Mouse (Mus musculus) lung, adult 2 months (tissue): ENCODE data around the gene Golph3l. TPM values are rescaled to one million over a fixed set of nuclear protein-coding genes. Genes with fewer than 3 reads are reported as not detected.

ENCODE experiments used
- DNase-seq: peaks from one replicate; pipeline ENCODE4 v3.0.0; 2022
- H3K4me1 ChIP-seq: fragments of 200-500 bp; 2 replicates; pipeline ENCODE4 v1.6.1; 2011; ENCODE audit warnings: low read length; ENCODE audit not compliant: control insufficient read depth, insufficient read depth
- H3K4me3 ChIP-seq: fragments of 200-500 bp; replicated peaks from 2 replicates; pipeline ENCODE3; 2011; ENCODE audit warnings: low read depth, mild to moderate bottlenecking, control low read depth, low read length; ENCODE audit errors: extremely low read depth
- CTCF ChIP-seq: fragments of 200-500 bp; IDR thresholded peaks from 2 replicates; pipeline ENCODE4 v1.5.1; 2011; ENCODE audit warnings: mild to moderate bottlenecking, low read length, control low read depth; ENCODE audit not compliant: insufficient read depth
- POLR2A ChIP-seq: fragments of 200-500 bp; IDR thresholded peaks from 2 replicates; pipeline ENCODE4 v1.6.1; 2011; ENCODE audit warnings: low read depth, mild to moderate bottlenecking, control low read depth, low read length, borderline replicate concordance; ENCODE audit errors: extremely low read depth
- WGBS: fragments of 180-500 bp; shearing (Covaris S2); methylation state at CpG from one replicate; pipeline ENCODE4 v1.1.7; 2018; 5-methylcytosine and 5-hydroxymethylcytosine counted together
- polyA plus RNA-seq: library from polyadenylated mRNA; depleted of rRNA; stranded (reverse); fragments of >200 nt; gene quantifications from 2 replicates; pipeline ENCODE4 v1.2.3, GENCODE M21; 2012

Gene Golph3l
- polyA plus RNA-seq, 1 experiment = 10.0 TPM

DNA sequence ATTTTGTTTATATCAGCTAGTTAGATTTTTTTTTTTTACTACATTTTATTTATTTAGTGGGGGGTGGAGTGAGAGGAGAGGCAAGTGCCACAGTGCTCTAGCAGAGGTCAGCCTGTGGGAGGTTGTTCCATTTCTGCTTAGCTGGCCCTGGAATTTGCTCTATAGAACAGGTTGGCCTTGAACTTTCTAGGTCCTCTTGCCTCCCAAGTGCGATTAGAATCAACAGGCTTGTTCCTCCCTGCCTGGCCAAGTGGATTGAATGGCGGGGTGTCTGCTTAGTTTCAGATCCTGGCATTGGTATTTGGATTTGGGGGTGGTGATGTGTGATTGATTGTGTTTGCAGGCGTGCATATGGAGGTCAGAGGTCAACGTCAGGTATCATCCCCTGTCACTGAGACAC is 47.3 kb downstream of the Golph3l start:
- no peak for DNase-seq
- no peak for TF ChIP-seq POLR2A
- TF ChIP-seq CTCF = no peak
- Histone ChIP-seq H3K4me3 (no peak overlapping the region), H3K4me1 (peaks cover 4% of the 10 kb centered on the region; the same call in 1 of the 2 replicates)
- 76% methylated on average over 4 of the region's 4 CpGs for WGBS

DNA sequence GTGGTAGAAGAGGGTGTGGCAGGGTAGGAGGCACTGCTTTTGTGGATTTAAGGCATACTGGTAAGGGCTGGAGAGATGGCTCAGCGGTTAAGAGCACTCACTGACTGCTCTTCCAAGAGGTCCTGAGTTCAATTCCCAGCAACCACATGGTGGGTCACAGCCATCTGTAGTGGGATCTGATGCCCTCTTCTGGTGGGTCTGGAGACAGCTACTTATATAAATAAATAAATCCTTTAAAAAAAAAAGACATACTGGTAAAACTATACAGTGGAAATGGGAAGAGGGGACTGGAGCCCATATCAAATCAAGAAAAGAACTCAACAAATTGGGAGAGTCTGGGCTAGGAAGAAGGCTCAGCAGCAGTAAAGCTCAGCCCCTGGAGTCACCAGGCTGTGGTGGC is 51.0 kb downstream of the Golph3l start:
- whole genome bisulfite sequencing = 83% methylated on average over 1 of the region's 1 CpGs
- H3K4me3 ChIP-seq = no peak overlapping the region
- H3K4me1 ChIP-seq = peaks cover 4% of the 10 kb centered on the region; the same call in 1 of the 2 replicates
- TF ChIP-seq POLR2A (no peak), CTCF (peak; percentile 15; the same call in 1 of the 2 replicates)
- no peak for DNase-seq

DNA sequence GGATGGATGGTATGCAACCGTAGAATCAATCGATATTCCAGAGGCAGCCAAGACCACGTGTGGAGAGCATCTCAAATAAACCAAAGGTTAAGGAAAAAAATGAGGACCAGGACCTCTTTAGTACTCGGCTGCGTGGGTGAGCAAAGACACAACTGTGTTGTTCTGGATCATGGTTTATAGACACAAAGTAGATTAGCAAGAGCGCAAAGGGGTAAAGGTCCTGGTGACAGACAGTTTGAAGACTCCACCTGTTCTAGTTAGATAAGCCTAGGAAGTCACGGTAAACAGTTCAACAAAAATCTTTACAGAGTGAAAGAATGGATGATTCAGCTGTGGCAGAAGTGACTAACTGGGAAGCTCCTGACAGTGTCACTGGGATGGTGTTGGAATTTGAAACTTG is 54.4 kb downstream of the Golph3l start:
- no peak for DNase-seq
- no peaks in the 10 kb centered on the region; the same call in 1 of the 2 replicates for H3K4me1 ChIP-seq
- no peak overlapping the region for H3K4me3 ChIP-seq
- WGBS = 69% methylated on average over 7 of the region's 7 CpGs
- no peak for TF ChIP-seq CTCF

DNA sequence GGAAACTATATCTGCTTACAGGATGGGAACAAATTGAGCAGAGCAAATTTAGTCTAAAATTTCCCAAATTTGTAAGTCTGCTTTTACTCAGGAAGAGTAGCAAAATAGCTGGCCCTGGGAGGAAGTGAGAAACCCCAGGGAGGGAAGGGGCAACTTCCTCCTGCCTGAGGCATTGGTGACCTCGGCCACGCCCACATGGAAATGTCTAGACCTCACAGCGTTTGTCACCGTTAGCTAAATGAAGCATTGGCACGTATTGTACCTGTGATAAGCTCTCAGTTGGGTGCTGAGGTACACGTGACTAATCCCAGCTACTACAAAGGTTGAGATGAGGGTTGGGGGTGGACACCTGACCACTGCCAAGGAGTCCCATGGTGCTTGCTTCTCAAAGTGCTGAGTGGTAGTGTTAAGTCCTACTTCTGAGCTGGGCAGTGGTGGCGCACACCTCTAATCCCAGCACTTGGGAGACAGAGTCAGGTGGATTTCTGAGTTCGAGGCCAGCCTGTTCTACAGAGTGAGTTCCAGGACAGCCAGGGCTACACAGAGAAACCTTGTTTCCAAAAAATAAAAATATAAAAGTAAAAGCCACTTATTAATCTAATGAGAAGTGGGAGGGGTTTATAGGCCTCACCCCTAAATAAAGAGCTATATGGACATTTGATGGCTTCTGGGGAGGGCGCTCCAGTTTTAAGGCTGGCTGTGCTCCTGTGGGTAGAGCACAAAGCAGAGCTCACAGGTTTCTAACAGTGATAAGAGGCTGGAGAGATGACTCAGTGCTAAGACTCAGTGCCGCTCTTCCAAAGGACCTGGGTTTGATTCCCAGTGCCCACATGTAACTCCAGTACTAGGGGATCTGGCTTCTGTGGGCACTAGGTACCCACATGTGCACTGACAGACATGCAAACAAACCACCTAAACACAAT is 56.8 kb downstream of the Golph3l start:
- DNase-seq = peak; percentile 27
- Histone ChIP-seq H3K4me3 (no peak overlapping the region), H3K4me1 (peaks cover 6% of the 10 kb centered on the region)
- TF ChIP-seq POLR2A (no peak), CTCF (no peak)
- WGBS = 50% methylated on average over 10 of the region's 10 CpGs

DNA sequence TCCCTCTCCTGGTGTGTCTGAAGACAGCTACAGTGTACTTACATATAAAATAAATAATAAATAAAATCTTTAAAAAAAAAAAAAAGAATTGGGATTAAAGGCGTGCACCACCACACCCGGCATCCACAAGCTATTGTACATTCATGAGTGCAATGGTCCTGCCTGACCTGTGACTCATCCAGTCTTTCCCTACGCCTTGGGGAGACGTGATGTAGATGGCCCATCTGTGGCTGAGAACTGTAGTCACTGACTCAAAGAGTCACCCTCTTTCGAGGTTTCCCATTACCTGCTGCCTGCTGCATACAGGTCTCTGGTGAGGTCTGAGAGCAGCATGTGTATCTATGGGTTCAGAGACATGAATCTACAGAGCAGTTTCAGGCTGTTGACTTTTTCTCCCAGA is 59.3 kb downstream of the Golph3l start:
- no peak overlapping the region for H3K4me3 ChIP-seq
- no peak for TF ChIP-seq CTCF
- no peak for TF ChIP-seq POLR2A
- H3K4me1 ChIP-seq = peaks cover 18% of the 10 kb centered on the region
- DNase-seq = no peak
- 80% methylated on average over 5 of the region's 5 CpGs for WGBS

DNA sequence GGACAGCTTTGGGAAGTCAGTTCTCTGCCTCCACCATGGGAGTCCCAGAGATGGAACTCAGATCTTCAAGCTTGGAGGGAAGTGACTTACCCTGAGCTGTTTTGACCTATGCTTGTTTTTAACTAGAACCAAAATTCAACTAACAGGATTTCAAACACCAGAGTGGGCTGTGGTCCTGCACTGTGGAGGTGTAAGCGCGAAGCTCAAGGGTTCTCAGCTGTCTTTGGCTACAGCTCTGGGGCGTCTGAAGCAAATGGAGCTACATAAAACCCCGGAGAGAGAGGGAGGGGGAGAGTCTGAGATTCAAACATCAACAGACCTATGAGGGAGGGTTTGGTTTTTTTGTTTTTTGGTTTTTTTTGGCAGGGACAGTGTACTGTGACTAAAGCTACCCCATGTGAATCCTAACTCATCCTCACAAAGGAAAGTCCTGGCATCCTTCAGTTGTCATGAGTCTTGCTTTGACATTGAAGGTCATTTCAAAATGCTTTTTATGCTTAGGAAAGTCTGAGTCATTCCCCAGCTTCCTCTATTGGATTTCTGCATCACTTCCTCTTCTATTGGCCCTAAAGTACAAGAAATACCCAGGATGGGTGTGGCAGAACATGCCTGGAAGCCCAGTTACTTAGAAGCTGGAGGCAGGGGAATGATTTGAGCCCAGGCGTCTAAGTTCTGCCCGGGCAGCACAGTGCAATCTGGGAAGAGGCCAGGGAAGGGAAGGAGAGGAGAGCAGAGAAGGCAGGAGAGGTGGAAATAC is 61.7 kb downstream of the Golph3l start:
- DNase-seq = peak; percentile 54
- H3K4me3 ChIP-seq = no peak overlapping the region
- peaks cover 21% of the 10 kb centered on the region for H3K4me1 ChIP-seq
- TF ChIP-seq POLR2A (peak; percentile 25; the same call in 1 of the 2 replicates), CTCF (no peak)
- 24% methylated on average over 6 of the region's 6 CpGs for WGBS

DNA sequence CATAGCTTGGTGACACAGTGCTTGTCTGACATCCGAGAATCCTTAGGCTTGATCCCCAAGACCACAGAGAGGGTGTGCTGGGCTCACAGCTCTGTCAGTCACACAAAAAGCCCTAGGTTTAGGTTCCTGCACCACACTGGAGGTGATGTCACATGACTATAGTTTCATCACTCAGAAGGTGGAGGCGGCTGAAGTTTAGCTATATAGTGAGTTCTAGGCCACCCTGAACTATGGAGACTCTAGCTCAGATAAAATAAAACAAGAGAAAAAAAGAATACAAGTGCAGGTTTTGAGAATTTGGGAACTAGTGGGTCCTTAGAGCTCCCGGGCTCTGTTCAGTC is 62.3 kb downstream of the Golph3l start:
- WGBS = 61% methylated on average over 3 of the region's 3 CpGs
- DNase-seq = no peak
- H3K4me3 ChIP-seq = no peak overlapping the region
- TF ChIP-seq CTCF (no peak), POLR2A (no peak)
- H3K4me1 ChIP-seq = peaks cover 21% of the 10 kb centered on the region

DNA sequence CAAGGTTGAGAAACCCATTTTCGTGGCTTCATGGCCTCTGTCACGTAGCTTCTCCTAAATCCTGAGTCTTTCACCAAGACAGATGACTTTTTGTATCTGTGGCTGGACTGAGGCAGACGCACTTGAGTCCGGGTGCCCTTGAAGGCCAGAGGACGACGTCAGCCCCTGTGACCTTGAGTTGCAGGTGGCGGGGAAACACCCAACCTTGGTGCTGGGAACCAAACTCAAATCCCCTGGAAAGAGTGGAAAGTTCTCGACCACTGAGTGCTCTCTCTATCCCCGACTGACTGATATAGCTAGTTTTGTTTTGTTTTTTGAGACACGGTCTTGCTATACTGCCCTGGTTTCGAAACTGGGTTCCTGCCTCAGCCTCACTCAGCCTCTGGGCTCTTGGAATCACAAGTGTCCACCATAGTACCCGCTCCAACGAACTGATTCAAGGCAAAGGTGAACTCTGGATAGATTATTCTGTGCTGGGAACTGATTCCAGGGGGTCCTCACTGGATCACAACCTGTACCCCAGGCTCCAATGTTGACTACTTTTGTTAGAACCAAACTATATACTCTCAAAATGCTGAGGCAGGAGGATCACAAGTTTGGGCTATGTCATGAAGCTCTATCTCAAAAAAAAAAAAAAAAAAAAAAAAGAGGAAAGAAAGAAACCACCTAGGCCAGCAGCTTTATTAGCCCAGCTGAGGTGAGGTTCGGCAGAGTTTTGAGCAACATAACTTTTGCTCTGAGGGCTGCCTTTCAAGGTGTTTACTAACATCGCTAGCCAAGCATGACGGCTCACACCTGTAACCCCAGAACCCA is 62.9 kb downstream of the Golph3l start:
- 81% methylated on average over 16 of the region's 16 CpGs for WGBS
- no peak for TF ChIP-seq POLR2A
- no peak for TF ChIP-seq CTCF
- DNase-seq = no peak
- Histone ChIP-seq H3K4me3 (no peak overlapping the region), H3K4me1 (peaks cover 21% of the 10 kb centered on the region)

DNA sequence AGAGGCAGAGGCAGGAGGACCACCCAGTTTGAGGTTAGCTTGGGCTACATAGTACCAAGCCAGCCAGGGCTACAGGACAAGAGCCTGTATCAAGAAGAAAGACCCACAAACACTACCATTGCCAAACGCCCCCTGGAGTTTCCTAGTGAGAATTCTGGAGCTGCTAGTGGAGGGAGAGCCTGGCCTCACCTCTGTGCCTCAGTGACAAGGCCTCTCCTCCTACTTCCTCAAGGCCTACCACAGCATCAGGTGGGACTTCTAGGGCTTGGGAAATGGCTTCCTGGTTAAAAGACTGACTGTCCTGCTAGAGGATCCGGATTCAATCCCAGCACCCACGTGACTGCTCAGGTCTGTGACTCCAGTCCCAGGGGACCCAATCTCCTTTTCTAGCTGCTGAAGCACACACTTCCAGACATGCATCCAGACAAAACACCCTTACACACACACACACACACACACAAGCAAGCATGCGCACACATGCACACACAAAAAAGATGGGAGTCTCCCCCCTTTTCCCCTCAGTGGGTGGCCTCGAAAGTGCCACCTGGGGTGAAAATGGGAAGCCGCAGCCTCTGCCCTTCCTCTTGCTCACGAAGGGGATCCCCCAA is 63.6 kb downstream of the Golph3l start:
- no peak overlapping the region for H3K4me3 ChIP-seq
- TF ChIP-seq POLR2A (no peak), CTCF (no peak)
- H3K4me1 ChIP-seq = peaks cover 21% of the 10 kb centered on the region
- DNase-seq = peak; percentile 37
- 57% methylated on average over 7 of the region's 7 CpGs for WGBS
